Mouse (Mus musculus): ENCODE measurements at regions not wholly inside any gene's neighbourhood (a gene's known extent, or its start where the extent isn't known, plus 50 kb on each side); places are given as distances from the start of the nearest gene placed in this dataset.

GRCm38 (mm10) chr13:113485511-113485910 is 132.9 kb downstream of the Snx18 start:
- WGBS, result 84% methylated on average over 7 of the region's 7 CpGs
- peaks cover 2% of the 10 kb centered on the region; the same call in 1 of the 2 replicates for H3K4me1 ChIP-seq (ENCODE audit: control insufficient read depth, insufficient read depth, insufficient read length)
- H3K27me3 ChIP-seq (ENCODE audit: control insufficient read depth, insufficient read depth, low read length), result no peaks in the 10 kb centered on the region
- TF ChIP-seq POLR2A (IDR thresholded peaks at IDR 0.05; ENCODE audit: low read depth, low read length) (no peak), CTCF (IDR thresholded peaks at IDR 0.05; ENCODE audit: extremely low read depth, insufficient read depth, insufficient read length, insufficient replicate concordance) (no peak)
- no peak overlapping the region for H3K4me3 ChIP-seq (ENCODE audit: extremely low read depth, insufficient read depth, insufficient read length)
- H3K27ac ChIP-seq (ENCODE audit: insufficient read depth, low read length), result no peak overlapping the region
- H3K36me3 ChIP-seq (ENCODE audit: control insufficient read depth, insufficient read depth, low read length), result no peaks in the 10 kb centered on the region
- no peak for DNase-seq (ENCODE audit: low read depth in 1 of 2, low spot score in 2 of 2)

GRCm38 (mm10) chr13:113484159-113484762 is 134.1 kb downstream of the Snx18 start:
- Histone ChIP-seq H3K36me3 (ENCODE audit: control insufficient read depth, insufficient read depth, low read length) (no peaks in the 10 kb centered on the region), H3K27me3 (ENCODE audit: control insufficient read depth, insufficient read depth, low read length) (no peaks in the 10 kb centered on the region), H3K4me1 (ENCODE audit: control insufficient read depth, insufficient read depth, insufficient read length) (no peaks in the 10 kb centered on the region), H3K4me3 (ENCODE audit: extremely low read depth, insufficient read depth, insufficient read length) (no peak overlapping the region), H3K27ac (ENCODE audit: insufficient read depth, low read length) (no peak overlapping the region)
- DNase-seq (ENCODE audit: low read depth in 1 of 2, low spot score in 2 of 2), result no peak
- no peak for TF ChIP-seq CTCF (IDR thresholded peaks at IDR 0.05; ENCODE audit: extremely low read depth, insufficient read depth, insufficient read length, insufficient replicate concordance)
- no peak for TF ChIP-seq POLR2A (IDR thresholded peaks at IDR 0.05; ENCODE audit: low read depth, low read length)
- 85% methylated on average over 10 of the region's 10 CpGs for WGBS

GRCm38 (mm10) chr13:113482911-113483310 is 135.5 kb downstream of the Snx18 start:
- no peak overlapping the region for H3K27ac ChIP-seq (ENCODE audit: insufficient read depth, low read length)
- TF ChIP-seq CTCF (IDR thresholded peaks at IDR 0.05; ENCODE audit: extremely low read depth, insufficient read depth, insufficient read length, insufficient replicate concordance) (no peak), POLR2A (IDR thresholded peaks at IDR 0.05; ENCODE audit: low read depth, low read length) (no peak)
- no peak overlapping the region for H3K4me3 ChIP-seq (ENCODE audit: extremely low read depth, insufficient read depth, insufficient read length)
- no peaks in the 10 kb centered on the region for H3K36me3 ChIP-seq (ENCODE audit: control insufficient read depth, insufficient read depth, low read length)
- WGBS, result 70% methylated on average over 1 of the region's 1 CpGs
- H3K4me1 ChIP-seq (ENCODE audit: control insufficient read depth, insufficient read depth, insufficient read length), result no peaks in the 10 kb centered on the region
- DNase-seq (ENCODE audit: low read depth in 1 of 2, low spot score in 2 of 2), result no peak
- no peaks in the 10 kb centered on the region for H3K27me3 ChIP-seq (ENCODE audit: control insufficient read depth, insufficient read depth, low read length)

GRCm38 (mm10) chr13:113477901-113478510 is 140.4 kb downstream of the Snx18 start:
- H3K4me1 ChIP-seq (ENCODE audit: control insufficient read depth, insufficient read depth, insufficient read length), result no peaks in the 10 kb centered on the region
- no peaks in the 10 kb centered on the region for H3K27me3 ChIP-seq (ENCODE audit: control insufficient read depth, insufficient read depth, low read length)
- no peak for DNase-seq (ENCODE audit: low read depth in 1 of 2, low spot score in 2 of 2)
- H3K27ac ChIP-seq (ENCODE audit: insufficient read depth, low read length), result no peak overlapping the region
- H3K36me3 ChIP-seq (ENCODE audit: control insufficient read depth, insufficient read depth, low read length), result no peaks in the 10 kb centered on the region
- 85% methylated on average over 5 of the region's 5 CpGs for WGBS
- no peak overlapping the region for H3K4me3 ChIP-seq (ENCODE audit: extremely low read depth, insufficient read depth, insufficient read length)
- TF ChIP-seq POLR2A (IDR thresholded peaks at IDR 0.05; ENCODE audit: low read depth, low read length) (no peak), CTCF (IDR thresholded peaks at IDR 0.05; ENCODE audit: extremely low read depth, insufficient read depth, insufficient read length, insufficient replicate concordance) (no peak)

DNA sequence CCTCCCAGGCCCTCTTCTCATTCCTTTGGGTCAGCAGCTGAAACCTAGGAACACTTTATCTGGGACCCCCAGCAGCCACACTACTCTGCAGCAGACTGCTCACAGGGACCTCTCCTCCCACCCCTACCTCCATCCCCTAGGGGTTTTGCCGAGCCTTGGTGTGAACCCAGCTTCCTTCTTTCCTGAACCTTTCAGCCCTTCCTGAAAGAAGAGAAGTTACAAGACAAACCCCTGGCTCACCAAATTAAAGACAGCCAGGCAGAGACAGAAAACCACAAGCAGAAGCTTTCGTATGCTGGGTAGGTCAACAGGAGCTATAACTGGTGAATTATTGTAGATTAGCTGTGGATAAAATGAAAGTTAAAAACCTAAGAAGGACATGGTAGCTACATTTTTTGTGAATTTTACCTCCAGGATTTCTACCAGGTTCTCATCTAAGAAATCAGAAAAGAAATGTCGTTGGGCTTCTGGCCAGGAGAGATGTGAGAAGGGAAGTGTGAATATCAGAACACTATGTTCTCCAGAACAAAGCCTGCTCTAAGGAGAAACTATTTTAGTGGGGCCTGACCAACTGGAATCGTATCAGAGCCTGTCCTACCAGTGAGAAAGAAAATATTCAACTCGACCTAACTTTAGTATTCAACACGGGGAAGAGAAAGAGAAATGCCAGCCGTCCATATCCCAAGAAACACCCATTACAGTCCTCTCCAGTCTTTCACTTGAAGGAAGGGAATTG is 147.4 kb downstream of the Snx18 start:
- no peak overlapping the region for H3K27ac ChIP-seq (ENCODE audit: insufficient read depth, low read length)
- TF ChIP-seq CTCF (IDR thresholded peaks at IDR 0.05; ENCODE audit: extremely low read depth, insufficient read depth, insufficient read length, insufficient replicate concordance) (no peak), POLR2A (IDR thresholded peaks at IDR 0.05; ENCODE audit: low read depth, low read length) (no peak)
- no peaks in the 10 kb centered on the region for H3K27me3 ChIP-seq (ENCODE audit: control insufficient read depth, insufficient read depth, low read length)
- no peak overlapping the region for H3K4me3 ChIP-seq (ENCODE audit: extremely low read depth, insufficient read depth, insufficient read length)
- no peak for DNase-seq (ENCODE audit: low read depth in 1 of 2, low spot score in 2 of 2)
- H3K4me1 ChIP-seq (ENCODE audit: control insufficient read depth, insufficient read depth, insufficient read length), result no peaks in the 10 kb centered on the region; the same call in 1 of the 2 replicates
- no peaks in the 10 kb centered on the region for H3K36me3 ChIP-seq (ENCODE audit: control insufficient read depth, insufficient read depth, low read length)
- 44% methylated on average over 7 of the region's 7 CpGs for WGBS

DNA sequence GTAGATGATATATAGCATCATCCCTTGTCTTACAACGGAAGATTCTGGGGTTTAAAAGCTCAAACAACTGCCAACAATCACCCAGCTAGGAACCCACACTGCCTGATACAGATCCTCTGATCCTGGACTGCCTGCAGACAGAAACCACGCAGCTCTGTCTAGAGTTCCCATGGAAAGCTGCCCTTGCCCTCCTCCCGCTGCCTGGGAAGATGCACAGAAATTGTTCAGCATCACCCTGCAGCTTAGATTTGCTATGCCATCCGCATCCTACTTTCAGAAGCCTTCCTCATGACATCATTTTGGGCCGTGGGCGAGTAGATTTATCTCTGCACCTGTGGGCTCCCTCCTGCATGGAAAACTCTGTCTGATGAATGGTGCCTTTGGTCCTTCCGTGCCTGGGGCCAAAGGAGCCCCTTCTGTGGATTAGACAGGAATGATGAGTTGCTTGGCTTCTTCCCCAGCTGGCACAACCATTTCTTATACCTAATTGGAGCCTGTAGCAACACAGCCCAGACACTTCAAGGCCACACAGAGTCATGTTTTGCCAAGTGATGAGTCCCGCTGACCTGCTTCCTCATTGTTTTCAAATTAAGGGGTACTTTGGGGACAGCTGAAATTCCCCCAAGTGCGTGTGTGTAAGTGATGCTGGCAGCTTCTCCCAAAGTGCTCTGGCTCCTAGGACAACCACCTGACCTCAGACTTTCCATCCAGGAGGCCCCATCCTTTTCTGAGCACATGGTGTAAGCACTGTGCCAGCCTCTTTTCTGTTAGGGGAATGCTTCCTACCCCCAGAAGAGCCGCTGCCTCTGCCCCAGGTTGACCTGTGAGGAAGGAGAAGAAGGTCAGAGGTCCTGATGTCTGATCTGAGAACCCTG is 153.9 kb downstream of the Snx18 start:
- WGBS, result 82% methylated on average over 10 of the region's 10 CpGs
- Histone ChIP-seq H3K4me3 (ENCODE audit: extremely low read depth, insufficient read depth, insufficient read length) (no peak overlapping the region), H3K27me3 (ENCODE audit: control insufficient read depth, insufficient read depth, low read length) (no peaks in the 10 kb centered on the region), H3K4me1 (ENCODE audit: control insufficient read depth, insufficient read depth, insufficient read length) (no peaks in the 10 kb centered on the region; the same call in 1 of the 2 replicates), H3K36me3 (ENCODE audit: control insufficient read depth, insufficient read depth, low read length) (no peaks in the 10 kb centered on the region), H3K27ac (ENCODE audit: insufficient read depth, low read length) (no peak overlapping the region)
- TF ChIP-seq POLR2A (IDR thresholded peaks at IDR 0.05; ENCODE audit: low read depth, low read length) (no peak), CTCF (IDR thresholded peaks at IDR 0.05; ENCODE audit: extremely low read depth, insufficient read depth, insufficient read length, insufficient replicate concordance) (no peak)
- no peak for DNase-seq (ENCODE audit: low read depth in 1 of 2, low spot score in 2 of 2)
